Mouse (Mus musculus): ENCODE data around the gene Tspan5. TPM values are rescaled to one million over a fixed set of nuclear protein-coding genes. Genes with fewer than 3 reads are reported as not detected.

The Tspan5 gene
- polyA plus RNA-seq, 1 experiment from 2014 or later: 115 TPM

GRCm38 (mm10) chr3:138867149-138867848 lies 125.3 kb downstream of the Tspan5 start:
- Histone ChIP-seq H3K4me2 (replicated peaks) (no peak overlapping the region), H3K9ac (no peak overlapping the region), H3K36me3 (replicated peaks; ENCODE audit: control insufficient read depth, insufficient read depth) (no peaks in the 10 kb centered on the region), H3K27me3 (ENCODE audit: control insufficient read depth, insufficient read depth, low read length) (no peaks in the 10 kb centered on the region), H3K4me3 (replicated peaks; ENCODE audit: low read length) (no peak overlapping the region), H3K4me1 (replicated peaks; ENCODE audit: control insufficient read depth, insufficient read depth, low read length) (no peaks in the 10 kb centered on the region), H3K9me3 (ENCODE audit: control insufficient read depth, low read length) (no peaks in the 10 kb centered on the region), H3K27ac (no peak overlapping the region)
- WGBS: 74% methylated on average over 16 of the region's 16 CpGs
- ATAC-seq (ENCODE audit: low FRiP score) (0 out of 2 replicates have a peak, but pooled peaks have one; percentile 53), DNase-seq (ENCODE audit: low spot score) (no peak)

- no peak for ATAC-seq (ENCODE audit: low FRiP score)
- no peaks in the 10 kb centered on the region for H3K9me3 ChIP-seq (ENCODE audit: control insufficient read depth, low read length)
- H3K27ac ChIP-seq: no peak overlapping the region
- H3K4me1 ChIP-seq (replicated peaks; ENCODE audit: control insufficient read depth, insufficient read depth, low read length): no peaks in the 10 kb centered on the region
- no peak overlapping the region for H3K4me2 ChIP-seq (replicated peaks)
- no peaks in the 10 kb centered on the region for H3K36me3 ChIP-seq (replicated peaks; ENCODE audit: control insufficient read depth, insufficient read depth)
- H3K27me3 ChIP-seq (ENCODE audit: control insufficient read depth, insufficient read depth, low read length): no peaks in the 10 kb centered on the region
- H3K4me3 ChIP-seq (replicated peaks; ENCODE audit: low read length): no peak overlapping the region
- WGBS: 77% methylated on average over 13 of the region's 13 CpGs
- H3K9ac ChIP-seq: no peak overlapping the region
- no peak for DNase-seq (ENCODE audit: low spot score)
These were observed 126.4 kb downstream of the Tspan5 start for GRCm38 (mm10) chr3:138868409-138868808.

- H3K4me3 ChIP-seq (replicated peaks; ENCODE audit: low read length): no peak overlapping the region
- ATAC-seq (ENCODE audit: low FRiP score): no peak
- DNase-seq (ENCODE audit: low spot score): no peak
- no peaks in the 10 kb centered on the region for H3K9me3 ChIP-seq (ENCODE audit: control insufficient read depth, low read length)
- peaks cover 7% of the 10 kb centered on the region; the same call in 1 of the 2 replicates for H3K4me1 ChIP-seq (replicated peaks; ENCODE audit: control insufficient read depth, insufficient read depth, low read length)
- no peak overlapping the region for H3K9ac ChIP-seq
- H3K4me2 ChIP-seq (replicated peaks): no peak overlapping the region
- H3K36me3 ChIP-seq (replicated peaks; ENCODE audit: control insufficient read depth, insufficient read depth): no peaks in the 10 kb centered on the region; the same call in none of the 2 replicates
- H3K27ac ChIP-seq: no peak overlapping the region
- H3K27me3 ChIP-seq (ENCODE audit: control insufficient read depth, insufficient read depth, low read length): no peaks in the 10 kb centered on the region
- 82% methylated on average over 7 of the region's 7 CpGs for WGBS
These were observed 133.3 kb downstream of the Tspan5 start for GRCm38 (mm10) chr3:138875282-138875681.

GRCm38 (mm10) chr3:138875936-138876335 lies 133.9 kb downstream of the Tspan5 start:
- no peaks in the 10 kb centered on the region for H3K27me3 ChIP-seq (ENCODE audit: control insufficient read depth, insufficient read depth, low read length)
- peaks cover 7% of the 10 kb centered on the region; the same call in 1 of the 2 replicates for H3K4me1 ChIP-seq (replicated peaks; ENCODE audit: control insufficient read depth, insufficient read depth, low read length)
- no peak overlapping the region for H3K4me2 ChIP-seq (replicated peaks)
- no peaks in the 10 kb centered on the region for H3K9me3 ChIP-seq (ENCODE audit: control insufficient read depth, low read length)
- H3K4me3 ChIP-seq (replicated peaks; ENCODE audit: low read length): no peak overlapping the region
- 96% methylated on average over 6 of the region's 6 CpGs for WGBS
- no peak overlapping the region for H3K27ac ChIP-seq
- DNase-seq (ENCODE audit: low spot score) (no peak), ATAC-seq (ENCODE audit: low FRiP score) (no peak)
- no peak overlapping the region for H3K9ac ChIP-seq
- no peaks in the 10 kb centered on the region; the same call in none of the 2 replicates for H3K36me3 ChIP-seq (replicated peaks; ENCODE audit: control insufficient read depth, insufficient read depth)

- ATAC-seq (ENCODE audit: low FRiP score): peak; percentile 25; the same call in 1 of the 2 replicates
These were observed 134.4 kb downstream of the Tspan5 start for GRCm38 (mm10) chr3:138876418-138876817.

GRCm38 (mm10) chr3:138876931-138877361 lies 135.0 kb downstream of the Tspan5 start:
- DNase-seq (ENCODE audit: low spot score): no peak
- H3K27me3 ChIP-seq (ENCODE audit: control insufficient read depth, insufficient read depth, low read length): no peaks in the 10 kb centered on the region
- no peak overlapping the region for H3K4me3 ChIP-seq (replicated peaks; ENCODE audit: low read length)
- 80% methylated on average over 14 of the region's 14 CpGs for WGBS
- ATAC-seq (ENCODE audit: low FRiP score): no peak
- H3K27ac ChIP-seq: peak overlapping the region; percentile 54; the same call in 1 of the 2 replicates
- H3K4me1 ChIP-seq (replicated peaks; ENCODE audit: control insufficient read depth, insufficient read depth, low read length): peaks cover 15% of the 10 kb centered on the region
- no peaks in the 10 kb centered on the region; the same call in none of the 2 replicates for H3K36me3 ChIP-seq (replicated peaks; ENCODE audit: control insufficient read depth, insufficient read depth)
- H3K9me3 ChIP-seq (ENCODE audit: control insufficient read depth, low read length): no peaks in the 10 kb centered on the region
- H3K4me2 ChIP-seq (replicated peaks): no peak overlapping the region
- H3K9ac ChIP-seq: no peak overlapping the region

More at GRCm38 (mm10) chr3:138876418-138876817, 134.4 kb downstream of the Tspan5 start:
- H3K9me3 ChIP-seq (ENCODE audit: control insufficient read depth, low read length): no peaks in the 10 kb centered on the region
- no peak for DNase-seq (ENCODE audit: low spot score)
- 72% methylated on average over 10 of the region's 10 CpGs for WGBS
- no peak overlapping the region for H3K4me3 ChIP-seq (replicated peaks; ENCODE audit: low read length)
- H3K27ac ChIP-seq: peak overlapping the region; percentile 54; the same call in 1 of the 2 replicates
- no peak overlapping the region for H3K4me2 ChIP-seq (replicated peaks)
- no peaks in the 10 kb centered on the region; the same call in none of the 2 replicates for H3K36me3 ChIP-seq (replicated peaks; ENCODE audit: control insufficient read depth, insufficient read depth)
- H3K4me1 ChIP-seq (replicated peaks; ENCODE audit: control insufficient read depth, insufficient read depth, low read length): peaks cover 10% of the 10 kb centered on the region
- no peaks in the 10 kb centered on the region for H3K27me3 ChIP-seq (ENCODE audit: control insufficient read depth, insufficient read depth, low read length)
- H3K9ac ChIP-seq: no peak overlapping the region

- Histone ChIP-seq H3K9me3 (ENCODE audit: control insufficient read depth, low read length) (no peaks in the 10 kb centered on the region), H3K36me3 (replicated peaks; ENCODE audit: control insufficient read depth, insufficient read depth) (no peaks in the 10 kb centered on the region; the same call in none of the 2 replicates), H3K4me1 (replicated peaks; ENCODE audit: control insufficient read depth, insufficient read depth, low read length) (peaks cover 15% of the 10 kb centered on the region), H3K9ac (no peak overlapping the region), H3K27ac (0 out of 2 replicates have a peak overlapping the region, but pooled peaks have one; percentile 54), H3K4me3 (replicated peaks; ENCODE audit: low read length) (no peak overlapping the region), H3K4me2 (replicated peaks) (no peak overlapping the region), H3K27me3 (ENCODE audit: control insufficient read depth, insufficient read depth, low read length) (no peaks in the 10 kb centered on the region)
- WGBS: 79% methylated on average over 4 of the region's 4 CpGs
- no peak for DNase-seq (ENCODE audit: low spot score)
- ATAC-seq (ENCODE audit: low FRiP score): no peak
These were observed 135.7 kb downstream of the Tspan5 start for GRCm38 (mm10) chr3:138877741-138878140.

- Histone ChIP-seq H3K36me3 (replicated peaks; ENCODE audit: control insufficient read depth, insufficient read depth) (no peaks in the 10 kb centered on the region; the same call in none of the 2 replicates), H3K27ac (peak overlapping the region; percentile 20; the same call in 1 of the 2 replicates), H3K27me3 (ENCODE audit: control insufficient read depth, insufficient read depth, low read length) (no peaks in the 10 kb centered on the region), H3K4me3 (replicated peaks; ENCODE audit: low read length) (no peak overlapping the region), H3K9me3 (ENCODE audit: control insufficient read depth, low read length) (no peaks in the 10 kb centered on the region), H3K9ac (no peak overlapping the region), H3K4me1 (replicated peaks; ENCODE audit: control insufficient read depth, insufficient read depth, low read length) (peaks cover 15% of the 10 kb centered on the region), H3K4me2 (replicated peaks) (no peak overlapping the region)
- no peak for DNase-seq (ENCODE audit: low spot score)
- 87% methylated on average over 11 of the region's 11 CpGs for WGBS
- peak; percentile 35; the same call in 1 of the 2 replicates for ATAC-seq (ENCODE audit: low FRiP score)
These were observed 139.2 kb downstream of the Tspan5 start for GRCm38 (mm10) chr3:138880999-138881724.

- Histone ChIP-seq H3K9me3 (ENCODE audit: control insufficient read depth, low read length) (no peaks in the 10 kb centered on the region), H3K4me1 (replicated peaks; ENCODE audit: control insufficient read depth, insufficient read depth, low read length) (peaks cover 12% of the 10 kb centered on the region), H3K4me2 (replicated peaks) (no peak overlapping the region), H3K36me3 (replicated peaks; ENCODE audit: control insufficient read depth, insufficient read depth) (no peaks in the 10 kb centered on the region; the same call in none of the 2 replicates), H3K27me3 (ENCODE audit: control insufficient read depth, insufficient read depth, low read length) (no peaks in the 10 kb centered on the region), H3K4me3 (replicated peaks; ENCODE audit: low read length) (no peak overlapping the region), H3K27ac (peak overlapping the region; percentile 20; the same call in 1 of the 2 replicates), H3K9ac (no peak overlapping the region)
- ATAC-seq (ENCODE audit: low FRiP score) (peak; percentile 54; the same call in 1 of the 2 replicates), DNase-seq (ENCODE audit: low spot score) (no peak)
- 70% methylated on average over 6 of the region's 6 CpGs for WGBS
These were observed 139.8 kb downstream of the Tspan5 start for GRCm38 (mm10) chr3:138881725-138882347.
